Mouse (Mus musculus): ENCODE data around the gene Ccsap. TPM values are rescaled to one million over a fixed set of nuclear protein-coding genes. Genes with fewer than 3 reads are reported as not detected.

Ccsap gene
- polyA plus RNA-seq, 1 experiment: 3.3 TPM

DNA sequence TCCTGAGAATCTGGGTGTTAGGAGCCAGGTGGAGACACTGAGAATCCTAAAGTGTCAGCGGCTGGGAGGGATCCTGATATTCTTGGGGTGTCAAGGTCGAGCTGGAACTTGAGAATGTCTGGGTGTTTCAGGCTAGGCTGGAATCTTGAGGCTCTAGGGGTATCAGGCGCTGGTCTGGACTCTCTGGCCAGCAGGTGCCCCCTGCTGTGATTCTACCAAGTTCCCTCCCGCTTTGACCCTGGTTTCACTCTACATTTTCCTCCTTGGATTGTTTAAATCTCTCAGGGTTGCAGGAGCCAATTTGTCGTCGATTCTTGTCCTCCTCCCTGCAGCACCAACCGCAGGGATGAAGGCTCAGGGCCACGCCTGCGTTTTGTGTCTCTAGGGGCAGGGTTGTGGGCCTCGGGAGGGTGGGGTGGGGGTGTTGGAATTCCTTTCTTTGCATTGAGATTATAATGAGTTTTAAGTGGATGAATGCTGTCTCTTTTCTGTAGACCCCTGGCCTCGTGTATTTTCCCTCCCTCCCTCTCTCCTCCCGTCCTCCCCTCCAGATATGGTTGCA is 53.6 kb downstream of the Ccsap start:
- Histone ChIP-seq H3K36me3 (ENCODE audit: control insufficient read depth, insufficient read depth) (no peaks in the 10 kb centered on the region), H3K79me3 (ENCODE audit: low read depth) (no peaks in the 10 kb centered on the region), H3ac (ENCODE audit: control insufficient read depth, insufficient read length, low read depth) (peak overlapping the region; percentile 94), H3K27me3 (ENCODE audit: control insufficient read depth, insufficient read depth, insufficient read length) (no peaks in the 10 kb centered on the region), H3K79me2 (ENCODE audit: control insufficient read depth, insufficient read depth) (peaks cover 38% of the 10 kb centered on the region), H3K4me3 (ENCODE audit: insufficient read depth, poor library complexity, severe bottlenecking) (peak overlapping the region; percentile 65)
- no peak for TF ChIP-seq USF1 (IDR thresholded peaks at IDR 0.05; ENCODE audit: low read depth)
- no peak for TF ChIP-seq MYOD1 (IDR thresholded peaks at IDR 0.05; ENCODE audit: control insufficient read depth, insufficient read length, low read depth)
- TF ChIP-seq MYOG (IDR thresholded peaks at IDR 0.05; ENCODE audit: control insufficient read depth, extremely low read depth, insufficient read length): no peak
- TF ChIP-seq CEBPB (IDR thresholded peaks at IDR 0.05; ENCODE audit: low read depth): no peak
- no peak for TF ChIP-seq CTCF (IDR thresholded peaks at IDR 0.05; ENCODE audit: control insufficient read depth, insufficient read depth, insufficient read length)
- TF ChIP-seq MAX (IDR thresholded peaks at IDR 0.05): no peak
- no peak for TF ChIP-seq FOSL1 (IDR thresholded peaks at IDR 0.05; ENCODE audit: insufficient read depth, low read length, poor library complexity, severe bottlenecking)

DNA sequence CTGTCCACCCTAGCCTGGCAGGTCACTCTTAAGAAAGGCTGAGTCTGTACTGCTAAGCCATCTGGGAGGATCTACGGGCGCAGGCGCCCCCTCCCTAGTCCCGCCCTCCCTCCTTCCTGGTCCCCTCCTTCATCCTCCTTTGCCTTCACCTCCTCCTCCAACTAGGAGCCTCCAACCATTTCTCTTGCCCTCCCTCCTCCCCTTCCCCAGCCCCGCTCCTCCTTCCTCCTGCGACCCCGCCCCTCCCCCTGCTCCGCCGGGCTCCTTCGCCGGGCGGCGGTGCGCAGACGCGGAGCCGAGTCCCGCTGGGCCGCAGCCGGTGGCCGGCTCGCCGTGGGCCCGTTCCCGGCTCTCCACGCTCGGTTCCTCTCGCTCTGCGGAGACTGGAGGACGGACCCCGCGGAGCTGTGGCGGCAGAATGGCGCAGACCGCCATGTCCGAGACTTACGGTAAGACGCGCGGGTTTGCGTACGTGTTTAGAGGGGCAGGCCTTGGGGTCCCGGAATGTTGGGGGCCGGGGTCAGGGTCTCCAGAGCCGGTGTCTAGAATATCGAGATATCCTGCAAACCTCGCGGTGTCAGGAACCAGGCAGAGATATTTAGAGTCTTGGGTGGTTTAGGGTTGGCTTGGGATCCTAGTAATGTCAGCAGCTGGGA is 54.2 kb downstream of the Ccsap start, which contains the start of gene Rab4a:
TSS of gene Rab4a (plus strand) at position 268 of the 656 bp plus-strand sequence.
- H3K4me3 ChIP-seq (ENCODE audit: insufficient read depth, poor library complexity, severe bottlenecking): peak within 1 kb of the TSS; percentile 65
- no peak for TF ChIP-seq MAX (IDR thresholded peaks at IDR 0.05)
- TF ChIP-seq USF1 (IDR thresholded peaks at IDR 0.05; ENCODE audit: low read depth): no peak
- TF ChIP-seq CTCF (IDR thresholded peaks at IDR 0.05; ENCODE audit: control insufficient read depth, insufficient read depth, insufficient read length): no peak
- no peak for TF ChIP-seq CEBPB (IDR thresholded peaks at IDR 0.05; ENCODE audit: low read depth)
- TF ChIP-seq MYOG (IDR thresholded peaks at IDR 0.05; ENCODE audit: control insufficient read depth, extremely low read depth, insufficient read length): no peak
- no peak for TF ChIP-seq MYOD1 (IDR thresholded peaks at IDR 0.05; ENCODE audit: control insufficient read depth, insufficient read length, low read depth)
- no peak for TF ChIP-seq FOSL1 (IDR thresholded peaks at IDR 0.05; ENCODE audit: insufficient read depth, low read length, poor library complexity, severe bottlenecking)
- peaks cover 35% of the 10 kb centered on the region for H3K79me2 ChIP-seq (ENCODE audit: control insufficient read depth, insufficient read depth)
- no peaks in the 10 kb centered on the region for H3K79me3 ChIP-seq (ENCODE audit: low read depth)
- no peaks in the 10 kb centered on the region for H3K27me3 ChIP-seq (ENCODE audit: control insufficient read depth, insufficient read depth, insufficient read length)
- H3K36me3 ChIP-seq (ENCODE audit: control insufficient read depth, insufficient read depth): no peaks in the 10 kb centered on the region
- peak within 1 kb of the TSS; percentile 94 for H3ac ChIP-seq (ENCODE audit: control insufficient read depth, insufficient read length, low read depth)

- Histone ChIP-seq H3K27me3 (ENCODE audit: control insufficient read depth, insufficient read depth, insufficient read length) (no peaks in the 10 kb centered on the region), H3ac (ENCODE audit: control insufficient read depth, insufficient read length, low read depth) (peak overlapping the region; percentile 28), H3K79me2 (ENCODE audit: control insufficient read depth, insufficient read depth) (peaks cover 35% of the 10 kb centered on the region), H3K4me3 (ENCODE audit: insufficient read depth, poor library complexity, severe bottlenecking) (peak overlapping the region; percentile 65), H3K36me3 (ENCODE audit: control insufficient read depth, insufficient read depth) (no peaks in the 10 kb centered on the region), H3K79me3 (ENCODE audit: low read depth) (no peaks in the 10 kb centered on the region)
- TF ChIP-seq MAX (IDR thresholded peaks at IDR 0.05) (no peak), USF1 (IDR thresholded peaks at IDR 0.05; ENCODE audit: low read depth) (no peak), MYOD1 (IDR thresholded peaks at IDR 0.05; ENCODE audit: control insufficient read depth, insufficient read length, low read depth) (no peak), FOSL1 (IDR thresholded peaks at IDR 0.05; ENCODE audit: insufficient read depth, low read length, poor library complexity, severe bottlenecking) (no peak), CEBPB (IDR thresholded peaks at IDR 0.05; ENCODE audit: low read depth) (no peak), MYOG (IDR thresholded peaks at IDR 0.05; ENCODE audit: control insufficient read depth, extremely low read depth, insufficient read length) (no peak), CTCF (IDR thresholded peaks at IDR 0.05; ENCODE audit: control insufficient read depth, insufficient read depth, insufficient read length) (no peak)
Measured at GRCm38 (mm10) chr8:123805209-123805717, 54.7 kb downstream of the Ccsap start.

DNA sequence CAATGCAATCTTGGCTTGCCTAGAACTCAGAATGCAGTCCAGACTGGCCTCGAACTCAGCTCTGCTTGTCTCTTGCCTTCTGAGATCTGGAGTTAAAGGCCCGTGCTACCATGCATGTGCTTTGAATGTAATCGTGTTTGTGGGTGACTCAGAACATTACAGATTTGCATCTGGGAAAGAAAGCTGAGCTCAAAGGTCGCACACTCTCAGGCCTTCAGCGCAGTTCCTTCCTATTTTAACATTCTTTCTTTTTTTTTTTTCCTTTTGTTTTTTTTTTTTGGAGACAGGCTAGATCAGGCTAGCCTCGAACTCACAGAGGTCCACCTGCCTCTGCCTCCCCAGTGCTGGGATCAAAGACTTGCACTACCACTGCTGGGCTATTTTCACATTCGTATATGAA is 55.4 kb downstream of the Ccsap start:
- H3K27me3 ChIP-seq (ENCODE audit: control insufficient read depth, insufficient read depth, insufficient read length): no peaks in the 10 kb centered on the region
- H3K4me3 ChIP-seq (ENCODE audit: insufficient read depth, poor library complexity, severe bottlenecking): no peak overlapping the region
- peaks cover 35% of the 10 kb centered on the region for H3K79me2 ChIP-seq (ENCODE audit: control insufficient read depth, insufficient read depth)
- no peak overlapping the region for H3ac ChIP-seq (ENCODE audit: control insufficient read depth, insufficient read length, low read depth)
- TF ChIP-seq CTCF (IDR thresholded peaks at IDR 0.05; ENCODE audit: control insufficient read depth, insufficient read depth, insufficient read length) (no peak), MYOD1 (IDR thresholded peaks at IDR 0.05; ENCODE audit: control insufficient read depth, insufficient read length, low read depth) (no peak), USF1 (IDR thresholded peaks at IDR 0.05; ENCODE audit: low read depth) (no peak), FOSL1 (IDR thresholded peaks at IDR 0.05; ENCODE audit: insufficient read depth, low read length, poor library complexity, severe bottlenecking) (no peak), MAX (IDR thresholded peaks at IDR 0.05) (no peak), CEBPB (IDR thresholded peaks at IDR 0.05; ENCODE audit: low read depth) (no peak), MYOG (IDR thresholded peaks at IDR 0.05; ENCODE audit: control insufficient read depth, extremely low read depth, insufficient read length) (no peak)
- no peaks in the 10 kb centered on the region for H3K36me3 ChIP-seq (ENCODE audit: control insufficient read depth, insufficient read depth)
- H3K79me3 ChIP-seq (ENCODE audit: low read depth): no peaks in the 10 kb centered on the region

- no peaks in the 10 kb centered on the region for H3K27me3 ChIP-seq (ENCODE audit: control insufficient read depth, insufficient read depth, insufficient read length)
Measured at GRCm38 (mm10) chr8:123803639-123804038, 56.4 kb downstream of the Ccsap start.

More at GRCm38 (mm10) chr8:123803639-123804038, 56.4 kb downstream of the Ccsap start:
- Histone ChIP-seq H3K79me2 (ENCODE audit: control insufficient read depth, insufficient read depth) (peaks cover 28% of the 10 kb centered on the region), H3K4me3 (ENCODE audit: insufficient read depth, poor library complexity, severe bottlenecking) (no peak overlapping the region), H3K36me3 (ENCODE audit: control insufficient read depth, insufficient read depth) (no peaks in the 10 kb centered on the region), H3K79me3 (ENCODE audit: low read depth) (no peaks in the 10 kb centered on the region), H3ac (ENCODE audit: control insufficient read depth, insufficient read length, low read depth) (no peak overlapping the region)
- TF ChIP-seq FOSL1 (IDR thresholded peaks at IDR 0.05; ENCODE audit: insufficient read depth, low read length, poor library complexity, severe bottlenecking): no peak
- TF ChIP-seq CTCF (IDR thresholded peaks at IDR 0.05; ENCODE audit: control insufficient read depth, insufficient read depth, insufficient read length): no peak
- TF ChIP-seq MYOD1 (IDR thresholded peaks at IDR 0.05; ENCODE audit: control insufficient read depth, insufficient read length, low read depth): no peak
- no peak for TF ChIP-seq USF1 (IDR thresholded peaks at IDR 0.05; ENCODE audit: low read depth)
- TF ChIP-seq MAX (IDR thresholded peaks at IDR 0.05): no peak
- TF ChIP-seq CEBPB (IDR thresholded peaks at IDR 0.05; ENCODE audit: low read depth): no peak
- TF ChIP-seq MYOG (IDR thresholded peaks at IDR 0.05; ENCODE audit: control insufficient read depth, extremely low read depth, insufficient read length): no peak
